Mouse (Mus musculus) cerebellum, adult 9-11 months (tissue): ENCODE results near the gene Vps13a.

Experiments used
- DNase-seq: peaks from one replicate; pipeline ENCODE4 v3.0.0; 2022

The Vps13a gene

GRCm38 (mm10) chr19:16579656-16580260, 201.0 kb downstream of the Vps13a start:
- no peak for DNase-seq

DNA sequence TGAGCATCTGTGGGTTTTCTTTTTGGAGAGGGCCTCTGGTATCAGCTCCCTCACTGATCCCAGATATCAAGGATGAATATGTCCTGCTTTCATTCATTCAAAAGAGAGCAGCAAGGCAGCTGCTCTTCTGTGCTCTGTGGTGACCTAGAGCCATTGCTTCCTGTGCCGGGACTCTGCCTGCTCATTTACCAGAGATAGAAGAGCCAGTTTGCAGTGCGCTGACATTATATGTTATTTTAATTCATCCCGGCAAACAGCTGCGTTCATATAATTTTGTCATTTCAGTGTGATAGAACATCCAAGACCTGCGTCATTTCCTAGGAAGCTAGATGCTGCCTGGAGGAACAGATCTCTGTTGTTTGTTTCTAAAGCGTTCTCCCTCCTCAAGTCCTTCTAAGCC, 203.9 kb downstream of the Vps13a start:
- no peak for DNase-seq
